ENCODE assay signal across 11 mouse cellular contexts in the genomic region with DNA sequence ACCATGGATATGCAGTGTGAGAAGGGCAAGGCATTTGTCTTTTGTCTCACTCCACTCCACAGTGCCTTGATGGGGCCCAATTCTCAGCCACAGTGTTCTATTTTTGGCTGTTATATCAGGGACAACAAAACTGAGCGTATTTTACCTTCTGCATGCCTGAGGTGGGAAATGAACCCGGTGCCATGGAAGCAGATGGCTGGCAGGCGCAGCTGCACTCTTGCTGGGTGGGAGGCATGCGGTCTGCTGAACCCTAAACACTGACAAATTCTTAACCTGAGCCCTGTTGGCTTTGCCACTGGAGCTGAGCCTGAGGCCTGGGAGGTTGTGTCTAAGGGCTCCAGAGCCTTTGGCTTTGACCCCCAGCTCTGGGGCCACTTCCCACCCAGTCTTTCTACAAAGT. TPM values are rescaled to one million over a fixed set of nuclear protein-coding genes. Genes with fewer than 3 reads are reported as not detected.
DNase-seq lines count a peak whose midpoint lies in the region; ATAC-seq lines count a peak whose summit lies in the region.
"Had no signal": no experiment of that assay in that cellular context is flagged by ENCODE, and none has a peak within 500 bp of the region (broad histone marks: within the 10 kb centered on the region; RNA-seq: fewer than 3 reads in every experiment).

No protein-coding gene starts in this region.

- no peak overlapping the region for H3K9ac ChIP-seq in heart, embryonic 11.5 days (ENCODE audit: low read depth, low read length)
- H3K9ac ChIP-seq in midbrain, embryonic 16.5 days (ENCODE audit: low read depth, low read length): no peak overlapping the region
- H3K9ac ChIP-seq: limb, embryonic 13.5 days had no signal

- ATAC-seq in heart, embryonic 11.5 days (replicated peaks; ENCODE audit: insufficient number of reproducible peaks, low FRiP score, low TSS enrichment): no peak
- no peak for ATAC-seq in midbrain, embryonic 16.5 days

- no peak overlapping the region for H3K4me3 ChIP-seq in heart, embryonic 11.5 days (ENCODE audit: low read depth, low read length)
- no peak overlapping the region for H3K4me3 ChIP-seq in midbrain, embryonic 16.5 days (ENCODE audit: low read depth, low read length)
- H3K4me3 ChIP-seq: embryonic facial prominence, embryonic 10.5 days; limb, embryonic 13.5 days had no signal

- peak overlapping the region; percentile 36 for H3K27ac ChIP-seq in heart, embryonic 11.5 days (ENCODE audit: low read depth, low read length)
- H3K27ac ChIP-seq in midbrain, embryonic 16.5 days (ENCODE audit: low read length): peak overlapping the region; percentile 14
- H3K27ac ChIP-seq: embryonic facial prominence, embryonic 10.5 days; limb, embryonic 13.5 days had no signal

- no peaks in the 10 kb centered on the region for H3K27me3 ChIP-seq in heart, embryonic 11.5 days (ENCODE audit: control insufficient read depth, insufficient read depth, low read length)
- no peaks in the 10 kb centered on the region for H3K27me3 ChIP-seq in midbrain, embryonic 16.5 days (ENCODE audit: control insufficient read depth, insufficient read depth, low read depth, low read length)
- H3K27me3 ChIP-seq: limb, embryonic 13.5 days had no signal

- H3K9me3 ChIP-seq in heart, embryonic 11.5 days (replicated peaks; ENCODE audit: control insufficient read depth, low read length): no peaks in the 10 kb centered on the region
- no peaks in the 10 kb centered on the region for H3K9me3 ChIP-seq in midbrain, embryonic 16.5 days (replicated peaks; ENCODE audit: control insufficient read depth, low read length, poor library complexity, severe bottlenecking)
- H3K9me3 ChIP-seq: embryonic facial prominence, embryonic 10.5 days; limb, embryonic 13.5 days had no signal

- DNase-seq in heart, postnatal 4 days: no peak
- DNase-seq in layer of hippocampus, postnatal 14 days (ENCODE audit: low spot score in 2 of 2): peak; percentile 31
- no peak for DNase-seq in layer of hippocampus, adult 9-10 months (ENCODE audit: low spot score)
- peak; percentile 72 to 76 for DNase-seq in cerebellum, postnatal 10 days
- DNase-seq in lung, postnatal 14 days: no peak
- DNase-seq: adrenal gland, postnatal 14 days; right cerebral cortex, postnatal 25 days had no signal

- H3K36me3 ChIP-seq in heart, embryonic 11.5 days (ENCODE audit: control insufficient read depth, insufficient read depth, low read length): 0 out of 2 replicates have a peak, but pooled peaks cover 3% of the 10 kb centered on the region
- no peaks in the 10 kb centered on the region for H3K36me3 ChIP-seq in midbrain, embryonic 16.5 days (ENCODE audit: control insufficient read depth, insufficient read depth, low read length)

- no peak overlapping the region for H3K4me2 ChIP-seq in heart, embryonic 11.5 days
- H3K4me2 ChIP-seq in midbrain, embryonic 16.5 days (ENCODE audit: low read length): no peak overlapping the region
- H3K4me2 ChIP-seq: limb, embryonic 13.5 days had no signal

- WGBS in heart, embryonic 11.5 days (ENCODE audit: insufficient replicate concordance): 61% methylated on average over 4 of the region's 4 CpGs
- 80% methylated on average over 4 of the region's 4 CpGs for WGBS in midbrain, embryonic 16.5 days

- peaks cover 21% of the 10 kb centered on the region for H3K4me1 ChIP-seq in heart, embryonic 11.5 days (ENCODE audit: control insufficient read depth, insufficient read depth, low read length)
- H3K4me1 ChIP-seq in midbrain, embryonic 16.5 days (ENCODE audit: control insufficient read depth, insufficient read depth, low read length): peaks cover 45% of the 10 kb centered on the region

RNA-seq across cellular contexts. Expression of a gene that starts 42.6 kb away (rescaled TPM):
- polyA plus RNA-seq in heart, embryonic 11.5 days (2014; fragmentation: Nextera tagmentation; extraction: Ambion mirVana): 24.5 and 25.6 TPM in 2 replicates
- total RNA-seq in heart, postnatal 4 days (2021): 10 to 100 TPM; 25.2 to 27.4 TPM
- total RNA-seq in layer of hippocampus, postnatal 14 days (2021): 10 to 100 TPM; 15.9 to 16.3 TPM
- 17.2 and 20.2 TPM in 2 replicates for polyA plus RNA-seq in midbrain, embryonic 16.5 days (2015; fragmentation: Nextera tagmentation; extraction: Ambion mirVana)

RNA-seq across cellular contexts. Expression of a gene that starts 42.7 kb away (rescaled TPM):
- polyA plus RNA-seq in heart, embryonic 11.5 days (2014; fragmentation: Nextera tagmentation; extraction: Ambion mirVana): 35.3 and 43.1 TPM in 2 replicates
- total RNA-seq in heart, postnatal 4 days (2021): 10 to 100 TPM; 29.0 to 36.3 TPM
- total RNA-seq in layer of hippocampus, postnatal 14 days (2021): 10 to 100 TPM; 28.5 to 31.0 TPM
- 30.7 and 34.1 TPM in 2 replicates for polyA plus RNA-seq in midbrain, embryonic 16.5 days (2015; fragmentation: Nextera tagmentation; extraction: Ambion mirVana)

Comparison
In these comparisons a context has a peak if more than half of its experiments do, and no peak if none do; other contexts are left out.
1. DNase-seq: peak in layer of hippocampus, postnatal 14 days (2 of 2) and cerebellum, postnatal 10 days (2 of 2); none in heart, postnatal 4 days (single experiment), layer of hippocampus, adult 9-10 months (single experiment) and lung, postnatal 14 days (single experiment).